Mouse (Mus musculus): ENCODE measurements at regions not wholly inside any gene's neighbourhood (a gene's known extent, or its start where the extent isn't known, plus 50 kb on each side); places are given as distances from the start of the nearest gene placed in this dataset.

- no peak for DNase-seq
Measured at GRCm38 (mm10) chr1:89207306-89207705, 137.1 kb downstream of the Sh3bp4 start.

GRCm38 (mm10) chr1:89211116-89211515 lies 140.9 kb downstream of the Sh3bp4 start:
- no peak for DNase-seq

- no peak for DNase-seq
Measured at GRCm38 (mm10) chr1:89228426-89228825, 158.2 kb downstream of the Sh3bp4 start.

GRCm38 (mm10) chr1:89231756-89232155 lies 161.5 kb downstream of the Sh3bp4 start:
- no peak for DNase-seq

- DNase-seq, result no peak
Measured at GRCm38 (mm10) chr1:89232391-89232790, 162.2 kb downstream of the Sh3bp4 start.

GRCm38 (mm10) chr1:89234895-89235294 lies 164.7 kb downstream of the Sh3bp4 start:
- DNase-seq, result no peak

GRCm38 (mm10) chr1:89235296-89235695 lies 165.1 kb downstream of the Sh3bp4 start:
- no peak for DNase-seq

- DNase-seq, result no peak
Measured at GRCm38 (mm10) chr1:89237696-89238095, 167.5 kb downstream of the Sh3bp4 start.

GRCm38 (mm10) chr1:89244598-89244997 lies 174.4 kb downstream of the Sh3bp4 start:
- DNase-seq, result no peak

GRCm38 (mm10) chr1:89245202-89246003 lies 175.2 kb downstream of the Sh3bp4 start:
- DNase-seq, result no peak

GRCm38 (mm10) chr1:89251753-89252152 lies 181.5 kb downstream of the Sh3bp4 start:
- no peak for DNase-seq

GRCm38 (mm10) chr1:89252528-89252927 lies 182.3 kb downstream of the Sh3bp4 start:
- no peak for DNase-seq

- DNase-seq, result no peak
Measured at GRCm38 (mm10) chr1:89257945-89258344, 187.7 kb downstream of the Sh3bp4 start.

- DNase-seq, result no peak
Measured at GRCm38 (mm10) chr1:89265771-89266170, 188.8 kb upstream of the Agap1 start.

- DNase-seq, result no peak
Measured at GRCm38 (mm10) chr1:89268806-89269205, 185.8 kb upstream of the Agap1 start.

GRCm38 (mm10) chr1:89271743-89272142 lies 182.9 kb upstream of the Agap1 start:
- DNase-seq, result no peak

- DNase-seq, result no peak
Measured at GRCm38 (mm10) chr1:89273021-89273420, 181.6 kb upstream of the Agap1 start.

- DNase-seq, result no peak
Measured at GRCm38 (mm10) chr1:89273786-89274362, 180.7 kb upstream of the Agap1 start.

- DNase-seq, result no peak
Measured at GRCm38 (mm10) chr1:89279382-89279781, 175.2 kb upstream of the Agap1 start.

GRCm38 (mm10) chr1:89281107-89281655 lies 173.4 kb upstream of the Agap1 start:
- DNase-seq, result no peak

GRCm38 (mm10) chr1:89285041-89285440 lies 169.6 kb upstream of the Agap1 start:
- DNase-seq, result no peak

GRCm38 (mm10) chr1:89287136-89287795 lies 167.3 kb upstream of the Agap1 start:
- DNase-seq, result no peak

GRCm38 (mm10) chr1:89288001-89288400 lies 166.6 kb upstream of the Agap1 start:
- DNase-seq, result no peak

- DNase-seq, result no peak
Measured at GRCm38 (mm10) chr1:89288921-89289320, 165.7 kb upstream of the Agap1 start.

Measured in thymus, postnatal 36 days (tissue).